Mouse (Mus musculus) CD4-positive, CD25-positive, alpha-beta regulatory T cell, adult 4 months (primary cell): ENCODE data around the gene Hoxd3. TPM values are rescaled to one million over a fixed set of nuclear protein-coding genes. Genes with fewer than 3 reads are reported as not detected.

Experiments
- ATAC-seq: one replicate; pipeline ENCODE4 v1.8.0; 2017
- polyA plus RNA-seq, 2 experiments: library from polyadenylated mRNA; unstranded; fragments of 100-300 nt; shearing (Covaris generic); gene quantifications; one replicate each; pipeline ENCODE4 v1.2.1; 2017

The Hoxd3 gene
- polyA plus RNA-seq, 2 experiments from 2014 or later = not detected

GRCm38 (mm10) chr2:74679596-74679971 lies 32.1 kb upstream of the Hoxd3 start:
- ATAC-seq = no peak

GRCm38 (mm10) chr2:74679980-74680379 lies 31.7 kb upstream of the Hoxd3 start:
- no peak for ATAC-seq

- ATAC-seq = no peak
Observed at GRCm38 (mm10) chr2:74680561-74681398, 30.9 kb upstream of the Hoxd3 start.

- no peak for ATAC-seq
Observed at GRCm38 (mm10) chr2:74681594-74682531, 29.9 kb upstream of the Hoxd3 start.

- ATAC-seq = no peak
Observed at GRCm38 (mm10) chr2:74682796-74683195, 28.9 kb upstream of the Hoxd3 start.

- no peak for ATAC-seq
Observed at GRCm38 (mm10) chr2:74683471-74683951, 28.2 kb upstream of the Hoxd3 start.

- no peak for ATAC-seq
Observed at GRCm38 (mm10) chr2:74684106-74684505, 27.6 kb upstream of the Hoxd3 start.

GRCm38 (mm10) chr2:74685059-74685603 lies 26.6 kb upstream of the Hoxd3 start:
- no peak for ATAC-seq

- no peak for ATAC-seq
Observed at GRCm38 (mm10) chr2:74686301-74686987, 25.3 kb upstream of the Hoxd3 start.

- ATAC-seq = no peak
Observed at GRCm38 (mm10) chr2:74686988-74687697, 24.6 kb upstream of the Hoxd3 start.

GRCm38 (mm10) chr2:74687698-74688555 lies 23.8 kb upstream of the Hoxd3 start:
- no peak for ATAC-seq

- no peak for ATAC-seq
Observed at GRCm38 (mm10) chr2:74688795-74689573, 22.7 kb upstream of the Hoxd3 start.

GRCm38 (mm10) chr2:74689574-74690337 lies 22.0 kb upstream of the Hoxd3 start:
- no peak for ATAC-seq

- no peak for ATAC-seq
Observed at GRCm38 (mm10) chr2:74690338-74690716, 21.4 kb upstream of the Hoxd3 start.

GRCm38 (mm10) chr2:74691022-74691951 lies 20.4 kb upstream of the Hoxd3 start, which contains the start of gene Hoxd10:
Gene Hoxd10 (plus strand): TSS chr2:74691924.
- ATAC-seq = no peak

- ATAC-seq = no peak
Observed at GRCm38 (mm10) chr2:74691995-74692807, 19.5 kb upstream of the Hoxd3 start.
